Mouse (Mus musculus) cerebellum, adult 11 months (tissue): ENCODE measurements around the gene Ankrd40.

Experiments used
- DNase-seq: peaks from one replicate; pipeline ENCODE4 v3.0.0; 2022

Gene Ankrd40

DNA sequence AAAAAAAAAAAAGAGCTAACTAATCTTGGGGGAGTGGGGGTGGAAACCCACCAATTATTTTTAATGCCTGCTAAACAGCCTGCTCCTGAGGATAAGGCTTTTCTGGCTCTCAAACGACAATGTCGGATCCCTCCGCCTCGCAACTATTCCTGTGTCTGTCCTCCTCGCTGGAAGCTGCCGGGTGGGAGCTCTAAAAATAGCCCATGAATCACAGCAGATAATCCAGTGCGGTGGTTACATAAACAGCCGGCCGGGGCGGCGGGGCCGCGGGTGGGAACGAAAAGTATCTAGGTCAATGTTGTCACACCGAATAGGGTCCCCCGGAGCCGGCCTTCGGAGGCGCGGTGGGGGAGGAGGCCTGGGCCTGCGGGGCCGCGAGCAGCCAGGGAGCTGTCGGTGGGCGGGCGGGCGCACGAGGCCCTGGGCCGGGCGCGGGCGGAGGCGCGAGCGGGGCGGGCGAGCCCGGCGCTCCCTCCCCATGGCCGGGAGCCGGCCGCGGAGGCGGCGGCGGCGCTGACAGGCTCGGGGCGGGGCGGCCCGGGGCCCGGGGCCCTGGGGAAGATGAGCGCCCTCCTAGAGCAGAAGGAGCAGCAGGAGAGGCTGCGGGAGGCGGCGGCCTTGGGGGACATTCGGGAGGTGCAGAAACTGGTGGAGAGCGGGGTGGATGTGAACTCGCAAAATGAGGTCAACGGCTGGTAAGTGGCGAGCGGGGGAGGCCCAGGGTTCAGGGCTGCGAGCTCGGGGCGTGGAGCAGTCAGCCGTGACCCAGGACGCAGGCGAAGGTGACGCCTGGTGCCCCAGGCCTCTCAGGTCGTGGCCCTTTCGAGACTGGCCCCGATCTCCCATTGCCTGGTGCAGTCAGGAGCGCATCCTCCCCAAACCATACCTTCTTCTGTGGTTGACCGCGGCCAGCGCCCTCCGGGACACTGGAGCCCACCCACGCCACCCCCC is at the start of gene Ankrd40:
Gene Ankrd40, plus strand, starts transcription at position 309 of the 951 bp plus-strand sequence.
- DNase-seq, result peak; percentile 97

DNA sequence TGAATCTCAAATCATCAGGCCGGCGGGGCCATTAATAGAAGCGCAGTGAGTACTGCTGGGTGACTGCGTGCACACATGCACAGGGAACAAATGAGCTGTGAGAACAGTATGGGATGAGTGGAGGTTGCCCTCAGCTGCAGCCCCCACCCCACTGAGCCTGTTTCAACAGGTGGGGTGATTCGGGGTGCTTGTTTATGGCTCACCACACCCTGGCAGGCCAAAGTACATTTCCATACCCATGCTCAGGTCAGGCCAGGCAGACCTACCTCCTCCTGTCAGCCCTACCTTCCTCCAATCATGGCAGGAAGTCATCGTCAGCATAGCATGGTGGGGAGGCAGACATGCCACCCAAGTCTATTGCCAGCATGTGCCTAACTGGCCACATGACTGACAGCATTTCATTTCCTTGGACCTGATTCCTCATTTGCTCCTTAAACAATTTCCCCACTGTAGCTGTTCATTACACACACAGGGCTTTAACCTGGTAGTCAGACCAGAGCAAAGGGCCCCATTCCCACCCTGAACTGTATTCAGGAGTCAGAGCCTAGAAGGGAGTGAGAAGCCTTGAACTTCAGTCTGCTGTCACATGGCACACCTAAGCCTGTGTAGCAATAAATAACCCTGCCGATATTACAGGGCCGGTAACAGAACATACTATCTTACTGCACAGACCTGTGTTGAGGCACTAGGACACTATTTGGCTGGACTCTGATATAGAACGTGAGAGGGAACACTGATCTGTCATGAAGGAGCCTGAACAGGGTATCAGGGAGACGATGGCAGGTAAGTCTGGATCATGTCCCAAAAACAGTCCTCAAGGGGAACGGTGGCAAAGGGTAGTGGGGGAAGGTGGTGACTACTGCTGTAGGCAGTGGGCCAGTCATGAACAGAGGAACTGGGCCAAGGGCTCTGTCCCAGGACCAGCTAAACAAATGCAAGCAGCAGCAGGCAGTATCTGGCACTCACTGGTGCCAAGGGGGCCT is 46.3 kb upstream of the Ankrd40 start, which contains the start of gene Gm21885:
Gene Gm21885, plus strand, starts transcription at position 675 of the 983 bp plus-strand sequence.
- no peak for DNase-seq

DNA sequence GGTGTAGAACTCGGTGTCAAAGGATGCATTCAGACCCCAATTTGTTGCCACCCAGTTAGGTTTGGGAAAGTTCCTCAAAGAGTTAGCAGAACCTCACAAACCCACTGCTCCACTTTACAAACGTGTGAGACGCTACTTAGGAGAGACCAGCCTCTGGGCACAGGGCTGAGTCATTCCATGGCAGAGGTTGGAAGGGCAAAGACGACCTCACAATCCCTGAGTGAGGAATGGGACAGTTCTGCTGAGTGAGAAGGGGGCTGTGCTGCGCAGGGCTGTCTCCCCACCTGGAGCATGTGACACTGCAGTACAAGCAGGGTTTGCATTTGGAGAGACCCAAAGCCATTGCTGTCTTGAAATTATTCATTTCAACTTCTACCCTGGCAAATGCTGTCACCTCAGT is 45.5 kb upstream of the Ankrd40 start:
- DNase-seq, result no peak

DNA sequence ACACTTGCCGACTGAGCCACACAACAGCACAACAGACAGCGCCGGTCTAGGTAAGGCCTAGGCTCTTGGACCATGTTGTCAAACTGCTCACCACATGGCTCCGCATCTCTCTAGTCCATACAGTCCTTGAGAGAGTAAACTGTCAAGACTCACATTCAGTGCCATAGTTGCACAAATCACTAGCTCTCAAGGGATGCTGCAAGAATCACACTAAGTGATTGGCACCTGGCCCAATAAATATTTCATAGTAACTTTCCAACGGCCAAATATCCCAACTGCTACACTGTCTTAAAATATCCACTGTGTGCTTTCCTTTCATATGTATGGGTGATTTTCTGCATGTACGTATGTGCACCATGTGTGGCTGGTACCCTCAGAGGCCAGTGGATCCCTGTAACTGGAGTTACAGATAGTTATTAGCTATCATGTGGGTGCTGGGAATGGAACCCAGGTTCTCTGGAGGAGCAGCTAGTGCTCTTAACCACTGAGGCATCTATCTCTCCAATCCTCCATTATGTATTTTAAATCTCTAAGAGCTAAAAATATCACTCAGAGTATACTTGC is 44.2 kb upstream of the Ankrd40 start:
- no peak for DNase-seq

DNA sequence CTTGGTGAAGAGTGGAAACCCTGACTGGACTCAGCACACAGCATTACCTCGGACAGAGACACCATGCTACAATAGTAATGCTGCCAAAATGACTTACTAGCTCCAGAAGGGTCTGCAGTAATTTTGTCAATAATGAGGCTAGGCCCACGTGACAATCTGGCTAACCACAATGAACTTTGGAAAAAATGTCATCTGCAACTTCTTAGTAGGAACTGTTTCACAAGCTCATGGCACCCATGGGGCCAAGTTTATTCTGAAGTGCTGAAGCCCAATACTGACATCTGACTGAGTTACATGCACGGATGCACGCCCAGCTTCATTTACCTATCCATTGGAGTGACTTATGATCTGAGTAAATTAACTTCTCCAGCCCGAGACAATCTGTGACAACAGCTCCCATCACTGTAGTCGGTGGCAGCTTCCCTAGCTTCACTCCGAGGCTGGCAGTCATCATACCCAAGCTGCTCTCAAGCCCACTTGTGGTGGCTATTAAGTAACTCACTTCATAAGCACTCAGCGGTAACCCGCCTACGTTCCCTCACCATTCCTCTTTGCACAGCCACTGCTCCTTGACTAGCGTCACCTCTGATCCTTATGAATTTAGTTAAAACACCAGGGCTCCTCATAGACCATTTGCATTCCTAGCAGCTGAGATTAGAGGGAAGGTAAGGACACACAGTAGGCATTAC is 41.8 kb upstream of the Ankrd40 start:
- DNase-seq, result no peak

DNA sequence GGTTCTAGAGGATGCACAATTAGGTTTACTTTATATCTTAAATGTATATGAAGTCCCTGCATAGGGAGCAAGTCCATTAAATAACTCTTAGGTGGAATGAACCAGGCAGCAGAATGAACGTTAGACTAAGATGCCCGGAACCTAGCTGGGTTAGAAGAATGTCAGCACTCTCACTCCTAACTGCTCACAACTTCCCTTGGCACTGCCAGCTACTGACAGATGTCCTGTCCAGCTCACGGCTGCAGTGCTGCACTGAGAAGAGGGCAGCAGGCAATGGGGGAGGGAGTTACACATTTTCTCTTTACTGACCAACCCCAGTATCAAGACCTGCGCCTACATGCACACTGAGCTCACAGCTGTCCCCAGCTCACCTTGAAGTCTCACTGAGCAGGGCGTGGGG is 40.7 kb upstream of the Ankrd40 start:
- DNase-seq, result no peak

DNA sequence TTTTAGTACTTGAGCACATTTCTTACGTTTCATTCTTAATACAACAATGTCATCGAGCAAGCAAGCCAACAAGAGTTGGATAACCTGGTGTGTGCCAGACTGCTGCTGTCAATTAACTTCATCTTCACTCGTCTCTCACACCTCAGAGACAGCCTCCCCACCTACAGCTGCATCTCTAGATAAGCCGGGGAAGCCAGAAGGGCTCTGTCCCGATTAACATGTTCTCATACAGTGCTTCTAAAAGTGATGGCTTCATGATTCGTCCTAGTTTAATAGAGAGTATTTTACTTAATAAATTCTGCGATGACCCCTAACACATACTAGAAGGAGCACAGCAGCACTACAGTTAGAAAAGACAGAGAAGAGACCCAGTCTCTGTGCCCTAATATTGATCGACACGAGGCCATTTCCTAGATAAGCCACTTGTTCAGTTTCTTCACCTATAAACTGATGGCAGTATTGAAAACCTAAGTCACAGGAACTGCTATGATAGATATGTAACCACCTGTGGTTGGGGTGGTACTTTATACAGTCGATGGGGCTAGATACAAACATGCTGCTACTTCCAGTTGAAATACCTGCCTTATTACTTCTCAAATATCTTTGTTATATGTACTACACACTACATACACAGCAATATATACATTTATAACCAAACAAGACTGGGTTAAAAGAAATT is 37.6 kb upstream of the Ankrd40 start:
- no peak for DNase-seq

DNA sequence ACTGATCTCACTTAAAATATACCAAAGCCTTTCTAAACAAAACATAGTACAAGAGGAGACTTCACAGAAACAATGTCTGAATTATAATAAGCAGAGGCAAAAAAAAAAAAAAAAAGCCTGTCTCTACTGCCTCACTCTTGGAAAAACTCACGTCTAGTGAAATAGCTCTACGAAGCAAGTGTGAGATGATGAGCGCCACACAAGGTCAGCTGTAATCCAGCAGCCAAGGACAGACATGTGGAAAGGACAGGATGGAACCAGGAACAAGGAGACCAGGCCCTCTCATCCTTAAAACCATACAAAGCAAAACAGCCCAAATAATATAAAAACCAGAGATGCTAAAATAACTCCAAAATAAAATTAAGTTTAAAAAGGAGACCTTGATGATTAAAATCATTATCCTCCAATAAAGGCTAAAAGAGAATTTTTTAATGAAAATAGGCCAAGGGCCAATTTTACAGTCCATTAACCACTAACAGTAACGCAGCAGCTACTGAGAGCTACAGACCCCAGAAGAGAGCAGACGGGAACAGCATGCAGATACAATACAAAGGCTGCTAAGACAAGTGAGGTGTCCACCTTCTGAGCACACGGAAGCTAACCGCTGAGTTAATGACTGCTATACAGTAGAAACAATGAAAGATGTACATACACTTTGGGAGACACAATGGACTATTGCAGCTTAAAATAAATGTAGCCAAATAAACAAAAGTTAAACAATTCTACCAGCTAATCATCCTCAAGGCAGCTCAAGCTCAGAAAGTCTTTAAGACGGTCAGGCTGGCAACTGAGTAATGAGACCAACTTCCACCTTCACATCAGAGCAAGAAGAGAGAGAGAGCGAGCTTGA is 32.6 kb upstream of the Ankrd40 start:
- no peak for DNase-seq

DNA sequence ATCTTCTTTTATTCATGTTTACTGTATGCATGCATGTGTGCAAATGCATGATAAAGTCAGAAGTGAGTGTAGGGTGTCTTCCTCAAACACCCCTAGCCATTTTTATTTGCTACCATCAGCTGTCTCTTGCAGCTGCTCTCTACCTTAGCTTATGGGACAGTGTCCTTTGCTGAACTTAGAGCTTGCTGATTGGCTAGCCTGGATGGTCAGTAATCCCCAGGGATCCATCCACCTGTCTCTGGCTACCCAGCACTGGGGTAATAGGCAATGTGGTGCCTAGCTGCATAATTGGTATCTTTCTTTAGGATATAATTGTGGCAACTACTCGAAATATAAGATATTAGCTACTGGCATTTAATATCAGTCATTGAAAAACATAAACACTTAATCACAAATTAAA is 15.1 kb upstream of the Ankrd40 start:
- no peak for DNase-seq

DNA sequence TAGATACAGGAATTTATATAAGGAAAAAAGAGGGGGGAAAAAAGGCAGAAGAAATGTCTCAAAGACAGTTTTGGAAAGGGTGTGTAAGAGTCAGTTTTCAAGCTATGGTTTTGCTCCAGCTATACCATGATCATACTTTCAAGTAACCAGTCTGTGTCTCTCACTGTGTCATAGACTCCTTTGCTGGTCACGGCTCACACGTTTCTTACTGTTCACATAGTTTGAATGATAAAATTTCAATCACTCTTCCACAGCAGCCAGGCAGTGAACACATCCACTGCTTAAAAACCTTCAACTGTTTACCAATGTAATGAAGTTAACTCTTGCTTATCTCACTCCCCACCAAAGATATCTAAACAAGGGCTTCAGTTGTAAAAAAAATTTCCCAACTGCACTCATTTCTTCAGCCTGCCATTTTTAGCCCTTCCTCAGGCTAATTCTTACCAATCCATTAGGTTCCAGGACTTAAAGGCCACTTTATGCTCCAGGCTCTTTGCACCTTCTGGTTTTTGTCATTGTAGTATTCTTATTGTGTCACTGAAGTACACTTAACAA is 13.6 kb upstream of the Ankrd40 start:
- DNase-seq, result no peak

DNA sequence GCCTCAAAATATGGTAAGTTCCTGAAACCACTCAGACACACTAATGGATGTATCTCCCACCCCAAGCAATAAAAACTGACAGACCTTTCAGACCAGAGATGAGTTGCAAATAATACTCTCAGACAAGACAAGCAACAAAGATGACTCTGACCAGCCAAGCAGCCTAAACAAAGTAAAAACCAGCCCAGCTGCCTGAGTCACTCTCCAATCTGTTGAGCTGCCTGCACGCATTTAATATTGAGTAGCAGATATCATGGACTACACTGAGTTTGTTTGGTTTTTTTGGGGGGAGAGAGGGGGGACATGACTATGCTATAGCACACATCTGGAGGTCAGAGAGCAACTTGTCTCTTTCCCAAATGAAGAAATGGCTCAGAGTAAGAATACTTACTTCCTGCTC is 12.5 kb upstream of the Ankrd40 start:
- DNase-seq, result no peak

DNA sequence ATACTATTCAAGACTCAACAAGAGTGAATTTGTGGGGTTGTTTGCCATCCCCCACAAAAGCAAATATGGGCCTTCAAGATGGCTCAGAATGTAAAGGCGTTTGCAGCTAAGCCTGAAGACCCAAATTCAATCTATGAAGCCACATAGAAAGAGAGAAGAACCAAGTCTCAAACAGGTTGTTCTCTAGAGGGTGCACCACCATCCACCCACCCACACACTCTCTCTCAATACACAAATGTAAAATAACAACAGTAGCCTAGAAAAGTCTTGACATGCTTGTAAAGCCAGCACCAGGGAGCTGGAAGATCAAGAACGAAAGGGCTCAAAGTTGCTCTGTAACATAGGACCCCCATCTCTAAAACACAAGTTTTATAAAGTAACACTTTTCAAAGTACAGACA is 11.3 kb upstream of the Ankrd40 start:
- no peak for DNase-seq

DNA sequence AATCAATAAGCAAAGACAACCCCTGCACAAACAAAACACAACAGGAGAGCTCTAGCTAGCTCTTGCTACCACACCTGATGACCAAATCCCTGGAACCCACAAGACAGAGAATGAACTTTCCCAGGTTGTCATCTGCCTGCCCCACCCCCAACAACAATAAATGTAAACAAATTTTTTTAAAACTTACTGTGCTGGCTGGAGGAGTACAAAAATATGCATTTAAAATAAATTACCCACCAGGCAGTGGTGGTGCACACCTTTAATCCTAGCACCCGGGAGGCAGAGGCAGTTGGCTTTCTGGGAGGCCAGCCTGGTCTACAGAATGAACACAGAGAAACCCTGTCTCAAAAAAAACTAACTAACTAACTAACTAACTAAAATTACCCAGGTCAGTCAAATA is 10.8 kb upstream of the Ankrd40 start:
- DNase-seq, result no peak

DNA sequence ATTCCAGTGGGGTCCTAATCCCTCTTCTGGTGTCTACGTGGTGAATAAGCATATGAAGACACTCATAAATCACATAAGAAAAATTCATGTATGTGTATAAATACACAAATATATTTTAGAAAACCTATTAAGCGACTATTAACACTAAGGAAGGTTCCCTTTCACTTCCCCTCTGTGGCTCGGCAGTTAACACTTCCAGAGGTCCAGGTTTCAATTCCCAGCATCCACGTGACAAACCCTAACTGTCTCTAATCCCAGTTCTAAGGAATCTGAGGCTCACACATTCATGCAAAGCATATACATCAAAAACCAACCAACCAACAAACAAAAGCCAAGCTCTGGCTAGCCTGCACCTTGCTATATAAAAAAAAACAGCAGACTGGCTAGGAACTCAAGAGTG is 10.3 kb upstream of the Ankrd40 start:
- no peak for DNase-seq

DNA sequence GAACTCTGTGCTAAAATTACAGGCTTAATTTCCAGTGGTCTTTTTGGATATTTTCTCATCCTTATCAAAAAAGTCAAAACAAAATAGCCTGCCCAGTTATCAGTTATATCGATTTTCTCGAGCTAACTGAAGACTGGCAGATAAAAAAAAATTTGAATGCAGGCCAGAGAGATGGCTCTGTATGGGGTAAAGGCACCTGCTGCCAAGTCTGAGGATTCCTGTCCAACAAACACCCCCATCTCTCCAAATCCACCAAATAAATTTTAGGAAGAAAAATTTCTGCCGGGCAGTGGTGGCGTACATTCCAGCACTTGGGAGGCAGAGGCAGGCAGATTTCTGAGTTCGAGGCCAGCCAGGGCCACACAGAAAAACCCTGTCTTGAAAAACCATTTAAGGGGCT is 9.7 kb upstream of the Ankrd40 start:
- DNase-seq, result no peak

DNA sequence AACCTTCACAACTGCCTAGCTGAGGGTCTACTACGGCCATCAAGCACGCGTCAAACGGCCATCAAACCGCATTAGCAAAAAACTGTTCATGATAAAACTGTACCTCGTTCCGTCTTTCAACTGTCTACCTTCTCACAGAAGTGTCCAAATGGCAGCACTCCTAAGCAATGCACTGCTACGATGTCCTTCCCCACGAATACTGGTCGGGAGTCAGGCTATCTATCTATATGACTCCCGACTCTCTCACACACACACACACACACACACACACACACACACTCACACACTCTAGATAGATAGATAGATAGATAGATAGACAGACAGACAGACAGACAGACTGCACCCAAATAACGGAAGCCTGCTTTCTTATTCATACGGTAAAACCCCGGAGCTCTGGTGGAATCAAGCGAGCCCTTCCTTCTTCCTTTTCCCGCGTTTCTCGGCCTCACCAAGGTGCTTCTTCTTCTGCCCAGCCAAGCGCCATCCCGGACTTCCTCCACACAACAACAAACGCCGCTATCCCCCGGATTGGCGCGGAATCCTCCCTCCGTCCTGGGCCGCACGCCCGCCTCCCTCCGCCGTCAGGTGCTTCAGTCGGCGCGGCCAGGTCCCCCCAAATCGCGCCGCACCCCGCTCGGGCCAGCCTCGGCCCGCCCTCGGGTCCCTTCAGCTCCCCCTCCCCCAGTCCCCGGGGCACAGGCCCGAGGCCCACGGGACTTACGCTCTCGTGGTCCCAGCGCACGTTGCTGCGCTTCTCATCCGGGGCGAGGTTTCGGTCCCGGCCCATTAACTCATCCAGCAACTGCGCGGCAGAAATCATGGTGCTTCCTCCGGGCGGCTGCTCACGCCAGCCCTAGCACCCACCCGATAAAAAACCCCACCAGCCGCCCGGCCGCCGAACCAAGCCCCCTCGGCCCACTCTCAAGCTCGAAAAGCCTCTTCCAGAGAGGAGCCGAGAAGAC is 6.6 kb upstream of the Ankrd40 start:
- DNase-seq, result no peak

DNA sequence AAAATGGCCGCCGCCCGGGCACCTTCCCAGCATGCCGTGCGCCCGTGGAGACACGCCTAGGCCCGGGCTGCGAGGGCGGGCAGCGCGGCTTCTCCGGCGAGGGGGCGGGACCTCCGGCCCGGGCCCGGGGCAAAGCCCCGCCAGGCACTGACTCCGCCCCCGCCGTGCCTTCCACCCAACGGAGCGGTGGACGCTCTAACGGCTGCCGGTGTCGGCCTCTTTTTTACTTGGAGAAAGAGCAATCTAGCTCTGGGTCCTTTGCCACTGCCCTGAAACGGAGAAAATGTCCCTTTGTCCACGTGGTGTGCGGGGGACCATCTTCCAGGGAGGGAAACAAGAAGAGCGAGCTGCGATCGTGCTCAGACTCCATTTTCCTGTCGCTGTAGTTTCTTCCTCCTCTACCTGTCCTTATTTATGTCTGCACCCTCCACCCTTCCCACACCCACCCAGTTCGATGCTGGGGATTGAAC is 5.8 kb upstream of the Ankrd40 start, which contains the start of gene Luc7l3:
Gene Luc7l3, minus strand, starts transcription at position 58 of the 470 bp plus-strand sequence.
- DNase-seq, result peak; percentile 93

DNA sequence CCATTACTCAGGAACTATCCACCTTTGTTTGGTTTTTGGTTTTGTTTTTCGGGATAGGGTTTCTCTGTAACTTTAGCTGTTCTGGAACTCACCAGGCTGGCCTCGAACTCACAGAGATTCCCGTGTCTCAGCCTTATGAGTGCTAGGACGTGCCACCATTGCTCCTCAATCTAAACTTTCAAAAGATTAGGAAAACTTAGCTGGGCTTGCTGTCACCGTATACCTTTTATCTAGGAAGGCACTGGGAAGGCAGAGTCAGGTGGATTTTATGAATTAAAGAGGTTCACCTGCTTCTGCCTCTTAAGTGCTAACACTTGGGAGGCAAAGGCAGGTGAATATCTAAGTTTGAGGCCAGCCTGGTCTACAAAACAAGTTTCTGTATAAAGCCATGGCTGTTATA is 5.2 kb upstream of the Ankrd40 start:
- DNase-seq, result no peak

DNA sequence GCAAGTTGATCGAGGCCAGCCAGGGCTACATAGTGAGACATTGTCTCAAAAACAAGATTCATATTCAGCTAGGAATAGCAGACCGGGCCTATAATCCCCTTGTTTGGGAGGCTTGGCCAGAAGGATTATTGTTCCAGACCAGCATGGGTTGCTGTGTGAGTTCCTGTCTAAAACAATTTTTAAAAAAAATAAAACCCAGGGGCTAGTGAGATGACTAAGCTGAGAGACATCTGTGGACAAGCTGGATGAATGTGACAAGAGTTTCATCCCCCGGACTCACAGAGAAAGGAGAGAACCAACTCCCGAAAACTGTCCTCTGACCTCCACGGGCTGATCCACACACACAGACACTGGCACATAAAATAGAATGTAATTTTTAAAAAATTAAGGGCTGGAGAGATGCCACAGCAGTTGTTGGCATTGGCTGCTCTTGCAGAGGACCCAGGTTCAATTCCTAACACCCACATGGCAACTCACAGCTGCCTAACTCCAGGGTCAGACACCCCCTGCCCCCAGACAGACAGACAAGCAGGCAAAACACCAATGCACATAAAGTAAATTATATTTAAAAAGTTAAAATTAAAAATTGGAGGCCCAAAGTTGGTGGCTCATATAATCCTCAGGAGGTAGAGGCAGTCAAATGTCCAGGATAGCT is 4.4 kb upstream of the Ankrd40 start:
- no peak for DNase-seq
